Comparison of ENCODE assay signal across 13 mouse cellular contexts in genomic region chr4:129365224-129365623, GRCm38 (mm10). TPM values are rescaled to one million over a fixed set of nuclear protein-coding genes. Genes with fewer than 3 reads are reported as not detected.
DNase-seq lines count a peak whose midpoint lies in the region; ATAC-seq and TF ChIP-seq lines count a peak whose summit lies in the region.
"Had no signal": no experiment of that assay in that cellular context is flagged by ENCODE, and none has a peak within 500 bp of the region (broad histone marks: within the 10 kb centered on the region; RNA-seq: fewer than 3 reads in every experiment).

No protein-coding gene starts in this region.

- H3K27ac ChIP-seq in liver, embryonic 15.5 days (replicated peaks) = 0 out of 2 replicates have a peak overlapping the region, but pooled peaks have one; percentile 11
- H3K27ac ChIP-seq in small intestine, adult 2 months (ENCODE audit: insufficient read depth, low read depth, low read length) = peak overlapping the region; percentile 73
- H3K27ac ChIP-seq: heart, embryonic 15.5 days; kidney, postnatal 0 days; limb, embryonic 12.5 days had no signal

- no peak for TF ChIP-seq POLR2A in small intestine, adult 2 months (IDR thresholded peaks at IDR 0.05; ENCODE audit: low read depth, low read length)

- no peak for TF ChIP-seq CTCF in small intestine, adult 2 months (IDR thresholded peaks at IDR 0.05; ENCODE audit: extremely low read depth, insufficient read length, insufficient replicate concordance, low read depth, low read length)

- ATAC-seq in liver, embryonic 15.5 days (ENCODE audit: insufficient read depth) = no peak
- ATAC-seq: hindbrain, embryonic 16.5 days had no signal

- H3K9ac ChIP-seq in liver, embryonic 15.5 days = no peak overlapping the region
- H3K9ac ChIP-seq: heart, embryonic 15.5 days; limb, embryonic 12.5 days had no signal

- peak overlapping the region; percentile 41 for H3K4me2 ChIP-seq in liver, embryonic 15.5 days
- H3K4me2 ChIP-seq: heart, embryonic 15.5 days; limb, embryonic 12.5 days had no signal

- peaks cover 10% of the 10 kb centered on the region for H3K4me1 ChIP-seq in liver, embryonic 15.5 days (replicated peaks)
- H3K4me1 ChIP-seq in small intestine, adult 2 months (ENCODE audit: control insufficient read depth, insufficient read depth, insufficient read length, low read length) = peaks cover 5% of the 10 kb centered on the region
- H3K4me1 ChIP-seq: limb, embryonic 12.5 days had no signal

- WGBS in liver, embryonic 15.5 days (ENCODE audit: insufficient replicate concordance) = 43% methylated on average over 5 of the region's 5 CpGs
- 30% methylated on average over 5 of the region's 5 CpGs for WGBS in small intestine, adult 2 months

- H3K27me3 ChIP-seq in liver, embryonic 15.5 days = no peaks in the 10 kb centered on the region
- H3K27me3 ChIP-seq in small intestine, adult 2 months (ENCODE audit: control insufficient read depth, insufficient read depth, low read length) = no peaks in the 10 kb centered on the region
- H3K27me3 ChIP-seq: heart, embryonic 15.5 days; limb, embryonic 12.5 days had no signal

- 0 out of 2 replicates have a peak, but pooled peaks cover 3% of the 10 kb centered on the region for H3K36me3 ChIP-seq in liver, embryonic 15.5 days (replicated peaks)
- H3K36me3 ChIP-seq in small intestine, adult 2 months (ENCODE audit: control insufficient read depth, insufficient read depth, low read length) = peaks cover 19% of the 10 kb centered on the region
- H3K36me3 ChIP-seq: heart, embryonic 15.5 days had no signal

- H3K9me3 ChIP-seq in liver, embryonic 15.5 days (replicated peaks) = no peaks in the 10 kb centered on the region
- H3K9me3 ChIP-seq: heart, embryonic 15.5 days; limb, embryonic 12.5 days had no signal

- DNase-seq in spleen, postnatal 36 days (ENCODE audit: low spot score in 2 of 2) = peak; percentile 34 to 46
- DNase-seq in spleen, postnatal 14 days (ENCODE audit: low spot score in 2 of 2) = no peak
- peak; percentile 53 for DNase-seq in T-cell, adult 2 months (ENCODE audit: low spot score)
- no peak for DNase-seq in Muller cell, postnatal 12 days (ENCODE audit: inconsistent ontology term)
- DNase-seq in ovary, postnatal 36 days (ENCODE audit: low spot score) = no peak
- DNase-seq in cerebellum, postnatal 25 days = no peak
- DNase-seq: layer of hippocampus, postnatal 36 days had no signal

- peak overlapping the region; percentile 26 for H3K4me3 ChIP-seq in liver, embryonic 15.5 days (replicated peaks)
- H3K4me3 ChIP-seq in small intestine, adult 2 months (ENCODE audit: low read depth, low read length) = no peak overlapping the region
- H3K4me3 ChIP-seq: heart, embryonic 15.5 days; limb, embryonic 12.5 days had no signal

RNA-seq across cellular contexts. Expression of gene Zbtb8a, which starts 12.7 kb away (rescaled TPM):
- 2.3 TPM in 2 replicates for polyA plus RNA-seq in liver, embryonic 15.5 days (2015; fragmentation: Nextera tagmentation; extraction: Ambion mirVana)
- 2.3 and 5.0 TPM in 2 replicates for polyA plus RNA-seq in small intestine, adult 2 months (2012; rRNA removed)

RNA-seq across cellular contexts. Expression of gene Zbtb8os, which starts 29.7 kb away (rescaled TPM):
- polyA plus RNA-seq in liver, embryonic 15.5 days (2015; fragmentation: Nextera tagmentation; extraction: Ambion mirVana) = 23.5 and 23.8 TPM in 2 replicates
- 5.4 and 9.6 TPM in 2 replicates for polyA plus RNA-seq in small intestine, adult 2 months (2012; rRNA removed)

RNA-seq across cellular contexts. Expression of gene Rbbp4, which starts 30.1 kb away (rescaled TPM):
- polyA plus RNA-seq in liver, embryonic 15.5 days (2015; fragmentation: Nextera tagmentation; extraction: Ambion mirVana) = 222 and 261 TPM in 2 replicates
- 3.7 and 6.1 TPM in 2 replicates for polyA plus RNA-seq in small intestine, adult 2 months (2012; rRNA removed)

Comparison
In these comparisons a context has a peak if more than half of its experiments do, and no peak if none do; other contexts are left out.
1. DNase-seq: peak in spleen, postnatal 36 days (2 of 2) and T-cell, adult 2 months (single experiment); none in spleen, postnatal 14 days (0 of 2), Muller cell, postnatal 12 days (single experiment), ovary, postnatal 36 days (single experiment) and cerebellum, postnatal 25 days (0 of 2).
2. RNA of gene Rbbp4, which starts 30.1 kb away (polyA plus RNA-seq): 222 to 261 TPM in liver, embryonic 15.5 days; 3.7 to 6.1 TPM in small intestine, adult 2 months; every median in the first group is over 10 times any median in the second.